Mouse (Mus musculus) heart, adult 18-20 months (tissue): ENCODE data around the gene Hpse2. TPM values are rescaled to one million over a fixed set of nuclear protein-coding genes. Genes with fewer than 3 reads are reported as not detected.

Source experiments
- DNase-seq, 2 experiments: peaks; one replicate each; pipeline ENCODE4 v3.0.0; 2021 to 2022; ENCODE audit warnings: mixed read lengths in 1 of 2
- total RNA-seq, 2 experiments: library from RNA; stranded (reverse); gene quantifications; 2 replicates each; pipeline ENCODE4 v1.2.3; 2021

Hpse2 gene
- total RNA-seq, 2 experiments from 2014 or later = 0.31 TPM; not detected in 1

- DNase-seq = peak in 1 of 2 experiments; percentile 42
Observed at GRCm38 (mm10) chr19:42776813-42777212, 611.3 kb downstream of the Hpse2 start.

- no peak for DNase-seq
Observed at GRCm38 (mm10) chr19:42770141-42770872, 617.8 kb downstream of the Hpse2 start.

- no peak for DNase-seq
Observed at GRCm38 (mm10) chr19:42769648-42770047, 618.5 kb downstream of the Hpse2 start.

DNA sequence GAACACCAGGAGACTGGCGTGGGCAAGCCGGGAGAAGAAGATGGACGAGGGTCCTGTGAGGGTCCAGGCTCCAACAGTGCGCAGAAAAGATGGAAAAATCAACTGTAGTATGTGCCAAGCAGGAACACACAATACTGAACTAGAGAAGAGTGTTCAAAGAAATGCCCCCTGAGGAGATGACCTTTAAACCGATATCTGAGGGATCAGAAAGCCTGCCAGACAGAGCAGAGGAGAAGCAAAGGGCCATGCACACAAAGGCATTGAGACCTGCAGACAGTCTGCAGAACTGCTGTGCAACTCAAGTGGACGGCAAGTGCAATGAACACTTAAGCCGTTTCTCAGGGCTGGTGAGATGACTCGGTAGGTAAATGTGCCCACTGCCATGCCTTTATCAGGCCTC, 620.8 kb downstream of the Hpse2 start:
- DNase-seq = no peak

GRCm38 (mm10) chr19:42764398-42764797, 623.8 kb downstream of the Hpse2 start:
- no peak for DNase-seq

- DNase-seq = no peak
Observed at GRCm38 (mm10) chr19:42756671-42757070, 631.5 kb downstream of the Hpse2 start.

- DNase-seq = peak; percentile 37 to 43
Observed at GRCm38 (mm10) chr19:42755148-42755870, 632.8 kb downstream of the Hpse2 start.

- peak; percentile 87 to 91 for DNase-seq
Observed at GRCm38 (mm10) chr19:42753141-42753917, 634.8 kb downstream of the Hpse2 start.

GRCm38 (mm10) chr19:42752363-42752931, 635.7 kb downstream of the Hpse2 start, which contains the start of gene Pyroxd2:
TSS of gene Pyroxd2 (minus strand) at chr19:42752775.
- DNase-seq = peak; percentile 88 to 89

- DNase-seq = no peak
Observed at GRCm38 (mm10) chr19:42750196-42750595, 638.0 kb downstream of the Hpse2 start.

GRCm38 (mm10) chr19:42746702-42747101, 641.5 kb downstream of the Hpse2 start:
- no peak for DNase-seq

DNA sequence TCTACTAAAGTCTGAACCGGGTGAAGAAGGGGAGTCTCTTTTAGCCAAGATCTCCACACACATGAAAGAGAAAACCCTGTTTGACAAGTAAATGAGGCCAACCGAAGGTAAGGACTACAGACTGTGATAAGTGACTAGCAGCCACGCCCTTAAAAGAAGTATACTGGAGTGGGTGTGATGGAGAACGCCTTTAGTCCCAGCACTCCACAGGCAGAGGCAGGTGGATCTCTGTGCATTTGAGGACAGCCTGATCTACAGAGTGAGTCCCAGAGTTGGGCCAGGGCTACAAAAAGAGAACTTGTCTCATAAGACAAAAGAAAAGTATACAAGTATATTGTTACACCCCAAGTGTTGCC, 642.3 kb downstream of the Hpse2 start:
- DNase-seq = no peak

GRCm38 (mm10) chr19:42745084-42745868, 642.9 kb downstream of the Hpse2 start:
- DNase-seq = no peak

DNA sequence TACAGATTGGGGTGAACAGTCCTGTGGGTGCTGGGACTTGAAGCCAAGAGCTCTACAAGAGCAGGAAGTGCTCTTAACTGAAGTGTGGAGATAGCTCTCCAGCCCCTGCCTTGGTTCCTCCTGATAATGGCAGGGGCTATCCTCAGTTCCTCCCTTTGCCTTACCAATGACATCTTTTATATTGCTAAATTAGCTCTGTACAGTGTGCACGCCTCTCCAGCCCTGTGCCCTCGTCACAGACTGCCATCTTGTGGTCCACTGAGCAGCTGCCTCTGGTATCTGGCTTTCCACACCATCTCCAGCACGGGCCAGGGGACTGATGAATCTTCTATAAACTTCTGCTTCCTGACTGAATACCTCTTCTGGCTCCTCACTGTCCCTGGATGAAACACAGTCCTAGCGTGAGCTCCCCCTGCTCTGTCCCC, 644.0 kb downstream of the Hpse2 start:
- DNase-seq = peak; percentile 58 to 75

DNA sequence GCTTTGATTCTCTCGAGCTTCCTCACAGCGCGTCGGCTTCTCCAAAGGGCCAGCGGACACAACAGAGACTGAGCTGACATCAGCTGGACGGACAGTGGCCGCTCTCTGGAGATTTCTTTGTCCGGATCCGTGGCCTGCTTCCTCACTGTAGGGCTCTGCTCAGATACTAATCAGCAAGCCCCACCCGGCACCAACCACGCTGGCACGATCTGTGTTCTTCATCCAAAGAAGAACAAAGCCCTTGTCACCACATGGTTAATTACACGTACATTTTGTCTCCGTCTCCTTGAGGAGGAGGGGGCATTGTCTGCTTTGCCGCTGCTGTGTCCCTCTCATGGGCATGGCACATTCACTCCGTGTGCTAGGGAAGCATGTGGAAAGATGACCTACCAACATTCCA, 644.9 kb downstream of the Hpse2 start:
- DNase-seq = no peak

- no peak for DNase-seq
Observed at GRCm38 (mm10) chr19:42741884-42742283, 646.3 kb downstream of the Hpse2 start.

DNA sequence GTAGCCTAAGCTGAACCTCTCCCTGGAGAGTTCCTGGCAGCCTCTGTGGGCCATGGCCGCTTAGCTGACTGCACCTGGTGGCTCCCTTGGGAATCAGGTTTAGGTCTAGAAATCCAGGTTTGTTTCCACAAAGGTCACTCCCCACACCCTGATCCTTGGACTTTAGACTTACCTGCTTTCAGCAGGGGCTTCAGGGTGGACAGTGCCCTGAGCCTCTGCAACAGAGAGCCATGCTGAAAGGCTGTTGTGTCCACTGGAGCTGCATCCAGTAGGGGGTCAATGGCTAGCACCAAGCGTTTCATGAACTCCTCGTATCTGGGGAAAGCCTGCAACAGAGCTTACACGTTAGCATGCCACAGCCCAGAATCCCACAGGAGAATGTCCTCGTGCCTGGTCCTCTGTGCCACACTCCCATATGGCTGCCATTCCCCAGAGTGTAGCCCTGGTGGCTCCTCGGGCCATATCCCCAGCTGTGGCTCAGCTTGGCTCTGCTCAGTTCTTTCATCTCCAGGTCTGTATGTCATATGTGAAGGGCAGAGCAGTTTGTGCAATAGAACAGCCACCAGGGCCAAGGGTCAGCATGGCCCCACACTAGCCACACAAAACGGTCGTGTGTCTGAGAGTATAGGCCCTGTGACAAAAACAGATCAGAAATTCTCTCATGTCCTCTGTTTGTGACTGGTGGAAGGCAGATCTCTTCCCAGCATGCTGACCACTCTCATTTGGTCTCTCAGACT, 647.8 kb downstream of the Hpse2 start:
- no peak for DNase-seq

GRCm38 (mm10) chr19:42739734-42740133, 648.4 kb downstream of the Hpse2 start:
- no peak for DNase-seq

- DNase-seq = no peak
Observed at GRCm38 (mm10) chr19:42737753-42738152, 650.4 kb downstream of the Hpse2 start.
